Mouse (Mus musculus): ENCODE results near the gene Cep128. TPM values are rescaled to one million over a fixed set of nuclear protein-coding genes. Genes with fewer than 3 reads are reported as not detected.

Gene Cep128
- total and polyA plus RNA-seq, 3 experiments = 8.9 to 16.1 (median 13.5) TPM

DNA sequence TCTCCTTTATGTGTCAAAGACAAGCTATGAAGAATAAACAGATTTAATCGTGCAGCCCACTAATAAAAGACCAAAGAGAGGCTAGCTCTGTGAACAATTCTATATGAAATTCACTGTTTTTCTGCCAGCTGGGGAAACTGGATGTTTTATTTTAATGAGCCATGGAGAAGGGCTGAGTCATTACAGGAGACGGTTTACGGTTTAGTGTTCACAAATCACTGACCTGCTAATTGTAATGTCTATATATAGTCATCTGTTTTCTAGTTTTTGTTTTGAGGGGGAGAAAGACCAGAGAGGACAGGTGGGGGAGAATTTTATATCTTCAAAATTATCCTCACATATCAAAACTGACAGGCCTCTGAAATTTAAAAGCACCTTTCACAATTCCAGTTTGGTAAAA, 212.6 kb downstream of the Cep128 start:
- in situ Hi-C loops (cut with MboI; ENCODE audit: low pct_ligation_motif_present, low pct_unique_long_range_greater_than_20kb, low sequenced_read_pairs) = no loop called here
- dilution Hi-C loops (cut with MboI; ENCODE audit: extremely low pct_ligation_motif_present, extremely low pct_unique_long_range_greater_than_20kb, low sequenced_read_pairs) = no loop called here
- Histone ChIP-seq H3K27me3 (replicated peaks) (no peaks in the 10 kb centered on the region), H3K36me3 (replicated peaks in 1 of 2; ENCODE audit: control insufficient read depth in 1 of 2, insufficient read depth in 1 of 2, low read length in 1 of 2) (peaks cover 0 to 4% of the 10 kb centered on the region in 2 experiments), H3K9ac (ENCODE audit: insufficient read depth, low read depth) (no peak overlapping the region), H3K79me2 (replicated peaks; ENCODE audit: control insufficient read depth, extremely low read depth, insufficient read depth, poor library complexity, severe bottlenecking) (0 out of 2 replicates have a peak, but pooled peaks cover 2% of the 10 kb centered on the region), H3K4me2 (ENCODE audit: insufficient read depth, low read depth, poor library complexity, severe bottlenecking) (peak overlapping the region; percentile 44), H3K4me3 (replicated peaks in 1 of 3; ENCODE audit: low read depth in 2 of 3, low read length in 2 of 3, poor library complexity in 1 of 3) (no peak overlapping the region), H3K27ac (ENCODE audit: insufficient read depth, low read depth) (no peak overlapping the region), H3K4me1 (ENCODE audit: control insufficient read depth in 1 of 2, insufficient read depth in 2 of 2) (peaks cover 3 to 15% of the 10 kb centered on the region in 2 experiments), H3K9me3 (replicated peaks; ENCODE audit: low read length) (no peaks in the 10 kb centered on the region)
- TF ChIP-seq POLR2A (IDR thresholded peaks at IDR 0.05; ENCODE audit: low read depth, low read length) (no peak), JUND (conservative IDR thresholded peaks at IDR 0.05; ENCODE audit: low read depth, low read length) (peak; percentile 97), EP300 (IDR thresholded peaks at IDR 0.05; ENCODE audit: low read length) (peak; percentile 86), ZKSCAN1 (IDR thresholded peaks at IDR 0.05; ENCODE audit: borderline replicate concordance, low read depth, low read length) (no peak), MEF2A (IDR thresholded peaks at IDR 0.05; ENCODE audit: borderline replicate concordance, low read depth, low read length) (peak; percentile 92), JUN (IDR thresholded peaks at IDR 0.05; ENCODE audit: insufficient read depth, low read depth, low read length) (peak; percentile 86), IRF4 (IDR thresholded peaks at IDR 0.05; ENCODE audit: low read depth, low read length) (peak; percentile 95), ETS1 (conservative IDR thresholded peaks at IDR 0.05; ENCODE audit: low read depth, low read length) (peak; percentile 55; the same call in 1 of the 2 replicates)
- peak; percentile 58 for DNase-seq (ENCODE audit: extremely low read depth)

DNA sequence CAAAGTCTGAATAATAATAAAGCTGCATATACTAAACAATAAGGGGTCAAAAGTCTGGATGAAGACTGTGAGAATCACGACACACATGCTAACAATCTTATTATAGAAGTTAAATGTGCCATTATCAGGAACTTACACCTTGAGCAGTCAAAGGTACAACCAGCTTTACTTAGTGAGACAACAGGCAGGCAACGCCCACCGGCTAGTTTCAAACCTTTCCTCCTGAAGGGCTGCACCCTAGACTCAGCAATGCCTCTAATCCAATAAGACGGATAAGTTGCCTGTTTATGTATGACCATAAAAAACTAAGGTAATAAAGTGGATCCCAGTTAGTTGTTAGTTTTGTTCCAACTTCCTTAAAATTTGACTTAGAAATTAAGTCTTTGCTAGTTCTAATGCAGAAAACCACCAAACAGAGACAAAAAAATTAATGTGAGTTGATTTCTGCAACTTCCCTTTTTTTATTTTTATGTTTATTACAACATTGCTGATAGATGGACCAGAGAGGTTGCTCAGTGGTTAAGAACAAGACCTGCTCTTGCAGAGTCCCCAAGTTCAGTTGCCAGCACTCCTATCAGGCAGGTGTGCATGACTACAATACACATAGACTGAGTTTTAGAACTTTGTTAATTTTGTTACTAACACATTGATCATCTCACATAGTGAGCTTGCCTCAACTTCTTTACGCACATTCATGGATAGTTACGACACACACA, 223.0 kb downstream of the Cep128 start:
- Histone ChIP-seq H3K4me3 (replicated peaks in 1 of 3; ENCODE audit: low read depth in 2 of 3, low read length in 2 of 3, poor library complexity in 1 of 3) (no peak overlapping the region), H3K9me3 (replicated peaks; ENCODE audit: low read length) (no peaks in the 10 kb centered on the region), H3K4me2 (ENCODE audit: insufficient read depth, low read depth, poor library complexity, severe bottlenecking) (no peak overlapping the region), H3K27me3 (replicated peaks) (no peaks in the 10 kb centered on the region), H3K4me1 (ENCODE audit: control insufficient read depth in 1 of 2, insufficient read depth in 2 of 2) (no peaks in the 10 kb centered on the region), H3K9ac (ENCODE audit: insufficient read depth, low read depth) (no peak overlapping the region), H3K79me2 (replicated peaks; ENCODE audit: control insufficient read depth, extremely low read depth, insufficient read depth, poor library complexity, severe bottlenecking) (no peaks in the 10 kb centered on the region), H3K36me3 (replicated peaks in 1 of 2; ENCODE audit: control insufficient read depth in 1 of 2, insufficient read depth in 1 of 2, low read length in 1 of 2) (peaks cover 0 to 10% of the 10 kb centered on the region in 2 experiments), H3K27ac (ENCODE audit: insufficient read depth, low read depth) (no peak overlapping the region)
- in situ Hi-C loops (cut with MboI; ENCODE audit: low pct_ligation_motif_present, low pct_unique_long_range_greater_than_20kb, low sequenced_read_pairs) (no loop called here), dilution Hi-C loops (cut with MboI; ENCODE audit: extremely low pct_ligation_motif_present, extremely low pct_unique_long_range_greater_than_20kb, low sequenced_read_pairs) (no loop called here)
- TF ChIP-seq SIN3A (IDR thresholded peaks at IDR 0.05; ENCODE audit: low read length) (no peak), MAX (IDR thresholded peaks at IDR 0.05; ENCODE audit: low read length) (no peak), E2F4 (IDR thresholded peaks at IDR 0.05; ENCODE audit: insufficient replicate concordance, low read depth, low read length) (no peak), ZNF384 (IDR thresholded peaks at IDR 0.05; ENCODE audit: low read depth, low read length) (no peak), USF2 (conservative IDR thresholded peaks at IDR 0.05; ENCODE audit: low read depth, low read length) (no peak), BHLHE40 (IDR thresholded peaks at IDR 0.05; ENCODE audit: low read depth, low read length) (no peak), NRF1 (IDR thresholded peaks at IDR 0.05; ENCODE audit: low read depth, low read length) (no peak), PAX5 (IDR thresholded peaks at IDR 0.05; ENCODE audit: low read length) (no peak)
- no peak for DNase-seq (ENCODE audit: extremely low read depth)
